Mouse (Mus musculus) liver, embryonic 14.5 days (tissue): ENCODE results near the gene 1700021F05Rik.

Experiments
- CTCF ChIP-seq: IDR thresholded peaks from 2 replicates; pipeline ENCODE4 v1.5.1; 2016; ENCODE audit warnings: antibody characterized with exemption, low read depth, control low read depth
- EP300 ChIP-seq: IDR thresholded peaks from 2 replicates; pipeline ENCODE4 v1.6.1; 2016; ENCODE audit warnings: antibody characterized with exemption, low read depth

DNA sequence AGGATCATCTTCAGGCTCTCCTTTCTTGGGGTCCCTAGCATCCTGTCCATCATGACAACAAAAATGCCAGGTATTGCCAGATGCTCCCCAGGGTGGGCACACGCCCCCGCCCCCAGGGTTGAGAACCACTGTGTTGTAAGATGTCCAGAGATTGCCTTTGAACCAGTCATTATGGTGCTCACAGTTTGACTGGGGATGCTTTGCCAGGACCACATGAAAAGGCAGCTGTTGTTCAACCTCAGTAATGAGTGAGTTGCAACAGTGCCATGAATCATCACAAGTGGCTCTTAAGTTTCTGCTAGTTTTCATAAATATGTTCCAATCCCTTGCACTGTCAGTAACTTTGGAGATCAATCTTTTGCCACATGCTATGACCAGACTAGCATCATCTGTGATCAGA is 20.8 kb downstream of the 1700021F05Rik start:
- TF ChIP-seq EP300 (no peak), CTCF (no peak)
